Mouse (Mus musculus): Measurements from ENCODE around the gene Gm38655.
"Not testable (repeated sequence)": the region's sequence is repeated elsewhere in the genome, so short reads cannot be mapped to it uniquely, and the experiment has no call there.

The Gm38655 gene

GRCm38 (mm10) chr17:25169706-25170105, 5.6 kb downstream of the Gm38655 start:
- DNase-seq (ENCODE audit: low spot score), result no peak

- no peak for DNase-seq (ENCODE audit: low spot score)
These were observed 9.2 kb downstream of the Gm38655 start for GRCm38 (mm10) chr17:25165970-25166671.

DNA sequence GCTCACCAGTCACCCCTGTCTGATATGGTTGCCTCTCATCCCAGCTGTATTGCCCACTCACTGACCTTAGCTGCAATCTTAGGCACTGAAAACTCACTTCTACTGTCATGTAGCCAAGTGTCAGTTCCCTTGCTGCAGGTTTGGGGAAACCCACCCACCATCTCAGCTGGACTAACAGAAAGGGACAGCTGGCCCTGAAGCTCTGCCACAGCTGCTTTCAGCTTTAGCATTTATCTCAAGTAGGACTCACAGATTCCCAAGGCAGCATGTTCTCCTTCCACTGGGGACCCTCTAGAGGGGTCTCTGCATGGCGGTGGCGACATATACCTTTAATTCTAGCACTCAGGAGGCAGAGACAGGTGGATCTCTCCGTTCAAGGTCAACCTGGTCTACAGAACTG, 10.5 kb downstream of the Gm38655 start:
- no peak for DNase-seq (ENCODE audit: low spot score)

DNA sequence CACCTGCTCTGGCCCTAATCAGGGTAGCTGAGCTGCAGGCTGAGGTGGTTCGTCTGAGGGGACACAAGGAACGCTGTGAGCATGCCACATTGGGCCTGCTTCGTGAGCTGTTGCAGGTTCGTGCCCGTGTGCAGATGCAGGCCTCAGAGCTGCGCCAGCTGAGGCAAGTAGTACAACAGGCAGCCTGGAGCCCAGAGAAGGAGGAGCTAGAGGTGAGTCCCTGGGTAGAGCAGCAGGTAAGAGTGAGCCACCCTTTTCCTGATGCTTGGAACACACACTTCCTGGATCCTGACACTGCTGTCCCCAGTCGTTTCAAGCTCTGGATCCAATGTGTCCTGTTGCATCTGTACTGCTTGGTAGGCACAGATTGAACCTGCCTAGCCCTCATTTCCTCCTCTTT, 11.9 kb downstream of the Gm38655 start:
- no peak for DNase-seq (ENCODE audit: low spot score)

DNA sequence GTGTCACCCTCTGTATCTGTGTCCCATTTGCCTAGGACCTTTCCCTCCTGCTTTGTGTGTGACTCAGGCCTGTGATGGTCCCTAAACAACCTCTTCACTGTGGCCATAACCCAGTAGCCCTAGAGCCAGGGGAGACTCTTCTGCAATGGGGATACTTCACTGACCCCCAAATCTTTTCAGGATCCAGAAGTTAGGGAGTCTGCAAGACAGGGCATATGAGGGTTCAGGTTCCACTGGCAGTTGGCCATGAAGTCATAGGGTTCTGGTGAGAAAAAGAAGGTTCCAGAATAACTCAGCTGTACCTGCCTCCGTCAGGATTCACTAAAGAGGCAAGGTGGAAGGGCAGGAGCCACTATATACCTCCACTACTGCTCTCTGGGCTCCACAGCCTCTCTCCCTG, 13.1 kb downstream of the Gm38655 start, which contains the start of gene Ccdc154:
TSS of gene Ccdc154 (plus strand) at position 301 of the 400 bp plus-strand sequence.
- DNase-seq (ENCODE audit: low spot score), result no peak

GRCm38 (mm10) chr17:25139960-25140359, 35.3 kb downstream of the Gm38655 start:
- peak; percentile 7 for DNase-seq (ENCODE audit: low spot score)

GRCm38 (mm10) chr17:25138803-25139202, 36.5 kb downstream of the Gm38655 start:
- no peak for DNase-seq (ENCODE audit: low spot score)

DNA sequence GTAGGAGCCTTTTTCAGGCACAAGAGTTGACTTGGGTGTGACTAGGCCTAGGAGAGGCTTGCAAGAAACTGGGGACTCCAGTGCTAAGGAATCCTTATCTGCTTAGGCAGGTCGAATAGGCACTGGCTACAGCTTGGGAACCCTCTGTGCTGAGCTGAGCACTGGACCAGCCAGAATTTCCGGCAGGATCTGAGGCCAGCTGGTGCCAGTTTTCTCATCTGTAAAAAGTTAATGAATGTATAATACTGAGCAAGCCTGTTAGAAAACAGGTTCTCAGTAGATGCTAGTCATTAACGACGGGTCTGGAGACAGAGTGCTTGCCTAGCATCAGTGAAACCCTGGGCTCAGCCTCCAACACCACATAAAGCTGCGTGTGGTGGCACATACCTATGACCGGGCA, 39.6 kb downstream of the Gm38655 start:
- no peak for DNase-seq (ENCODE audit: low spot score)

GRCm38 (mm10) chr17:25133275-25133698, 42.0 kb downstream of the Gm38655 start, which contains the start of gene Clcn7:
Clcn7 (plus strand) TSS chr17:25133391.
- DNase-seq (ENCODE audit: low spot score), result peak; percentile 96

DNA sequence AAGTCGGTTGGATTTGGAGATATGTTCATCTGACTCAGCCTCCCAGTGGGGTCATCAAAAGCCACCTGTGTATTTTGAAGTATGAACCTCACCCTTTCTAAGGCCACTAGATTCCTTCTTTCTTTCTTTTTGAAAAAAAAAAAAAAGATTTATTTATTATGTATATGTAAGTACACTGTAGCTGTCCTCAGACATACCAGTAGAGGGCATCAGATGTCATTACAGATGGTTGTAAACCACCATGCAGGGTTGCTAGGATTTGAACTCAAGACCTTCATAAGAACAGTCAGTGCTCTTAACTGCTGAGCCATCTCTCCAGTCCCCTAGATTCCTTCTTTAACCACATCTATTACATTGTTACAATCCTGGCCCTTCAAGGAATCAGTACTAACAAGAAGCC, 45.2 kb downstream of the Gm38655 start:
- peak; percentile 11 for DNase-seq (ENCODE audit: low spot score)

DNA sequence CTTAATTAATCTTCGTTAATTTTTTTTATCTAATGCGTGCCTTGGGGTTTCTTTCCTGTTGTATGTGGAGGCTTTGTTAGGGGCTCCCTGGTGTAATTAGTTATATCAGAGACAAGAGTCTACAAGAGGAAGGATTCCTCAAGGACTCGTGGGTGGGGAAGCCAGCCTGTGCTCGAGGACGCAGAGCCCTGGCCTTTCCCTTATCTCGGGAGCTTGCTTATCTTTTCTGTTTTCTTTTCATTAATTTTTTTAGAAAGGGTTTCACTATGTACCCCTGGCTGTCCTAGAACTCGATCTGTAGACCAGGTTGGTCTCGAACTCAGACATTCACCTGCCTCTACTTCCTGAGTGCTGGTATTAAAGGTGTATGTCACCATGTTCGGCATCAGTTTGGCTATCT, 47.6 kb downstream of the Gm38655 start:
- no peak for DNase-seq (ENCODE audit: low spot score)

GRCm38 (mm10) chr17:25127079-25127478, 48.2 kb downstream of the Gm38655 start:
- DNase-seq (ENCODE audit: low spot score), result peak; percentile 23

- not testable (repeated sequence) for DNase-seq (ENCODE audit: low spot score)
These were observed 49.7 kb downstream of the Gm38655 start for GRCm38 (mm10) chr17:25125442-25126060.

DNA sequence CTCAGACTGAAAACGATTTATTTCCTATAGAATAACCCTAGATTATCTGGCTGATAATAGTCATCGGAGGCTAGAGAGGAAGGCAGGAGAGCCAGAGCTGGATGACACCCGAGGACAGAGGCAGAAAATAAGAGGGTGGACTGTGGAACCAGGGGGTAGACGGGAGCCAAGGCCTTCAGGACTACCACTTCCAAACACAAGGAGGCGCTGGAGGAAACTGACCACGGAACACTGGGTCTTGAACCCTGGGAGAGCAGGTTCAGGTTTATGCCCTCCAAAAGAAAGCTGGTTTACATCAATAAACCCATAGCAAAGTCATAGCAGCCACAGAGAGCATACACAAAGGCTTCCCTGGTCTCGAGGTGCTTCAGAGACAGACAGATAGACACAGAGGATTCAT, 51.3 kb downstream of the Gm38655 start:
- DNase-seq (ENCODE audit: low spot score), result peak; percentile 38
